Mouse (Mus musculus) lung, embryonic 14.5 days (tissue): ENCODE measurements around the gene Abcd2. TPM values are rescaled to one million over a fixed set of nuclear protein-coding genes. Genes with fewer than 3 reads are reported as not detected.
A peak's percentile ranks its signal among the peaks of the same experiment; 100 is the strongest.

ENCODE experiments used
- ATAC-seq: fragments of 200-750 bp; cut with Nextera tagmentation; 2 replicates; pipeline ENCODE4 v1.8.0; 2017; ENCODE audit warnings: mild to moderate bottlenecking, moderate TSS enrichment, moderate library complexity; ENCODE audit not compliant: insufficient read depth
- DNase-seq: peaks from one replicate; pipeline ENCODE4 v3.0.0-alpha.2; 2015
- H3K27ac ChIP-seq: fragments of 300-500 bp; sonication (generic); 2 replicates; pipeline ENCODE4 v1.5.1; 2014; ENCODE audit warnings: low read depth, mild to moderate bottlenecking, moderate library complexity
- H3K27me3 ChIP-seq: fragments of 300-500 bp; sonication (generic); 2 replicates; pipeline ENCODE4 v1.6.1; 2014; ENCODE audit warnings: low read length, control low read depth; ENCODE audit not compliant: insufficient read depth
- H3K36me3 ChIP-seq: fragments of 300-500 bp; sonication (generic); 2 replicates; pipeline ENCODE4 v1.6.1; 2014; ENCODE audit warnings: control low read depth; ENCODE audit not compliant: insufficient read depth
- H3K4me1 ChIP-seq: fragments of 300-500 bp; sonication (generic); 2 replicates; pipeline ENCODE4 v1.6.1; 2014; ENCODE audit warnings: antibody characterized with exemption, control low read depth; ENCODE audit not compliant: insufficient read depth
- H3K4me2 ChIP-seq: fragments of 300-500 bp; sonication (generic); 2 replicates; pipeline ENCODE4 v1.6.1; 2014; ENCODE audit warnings: mild to moderate bottlenecking
- H3K4me3 ChIP-seq: fragments of 300-500 bp; sonication (generic); 2 replicates; pipeline ENCODE4 v1.5.1; 2014; ENCODE audit warnings: low read depth, low read length
- H3K9ac ChIP-seq: fragments of 300-500 bp; sonication (generic); 2 replicates; pipeline ENCODE4 v1.6.1; 2014
- H3K9me3 ChIP-seq: fragments of 300-500 bp; sonication (generic); 2 replicates; pipeline ENCODE4 v1.6.1; 2016; ENCODE audit warnings: low read depth, low read length, control low read depth
- CTCF ChIP-seq: IDR thresholded peaks from 2 replicates; pipeline ENCODE4 v1.5.1; 2016; ENCODE audit warnings: antibody characterized with exemption, low read depth
- WGBS: fragments of 180-500 bp; shearing (Covaris S2); extraction: QIAGEN DNeasy Blood & Tissue Kit; methylation state at CpG from one replicate; pipeline ENCODE4 v1.1.7; 2014; 5-methylcytosine and 5-hydroxymethylcytosine counted together
- polyA plus RNA-seq: library from polyadenylated mRNA; unstranded; fragments of >200 nt; fragmentation: Nextera tagmentation; extraction: Ambion mirVana; gene quantifications from 2 replicates; pipeline ENCODE4 v1.2.1, GENCODE M21; 2014

The Abcd2 gene
- 2.5 and 2.9 TPM in 2 replicates for polyA plus RNA-seq

- DNase-seq (peak; percentile 91), ATAC-seq (peak; percentile 98)
- Histone ChIP-seq H3K4me3 (peak within 1 kb of the TSS; percentile 43), H3K9me3 (no peaks in the 10 kb centered on the region), H3K4me2 (peak within 1 kb of the TSS; percentile 80), H3K27ac (peak within 1 kb of the TSS; percentile 87), H3K27me3 (no peaks in the 10 kb centered on the region), H3K36me3 (no peaks in the 10 kb centered on the region), H3K4me1 (no peaks in the 10 kb centered on the region), H3K9ac (peak within 1 kb of the TSS; percentile 49)
- under 1% methylated on average over 22 of the region's 22 CpGs for WGBS
- no peak for TF ChIP-seq CTCF
Observed at GRCm38 (mm10) chr15:91191412-91192222, at the start of gene Abcd2. Gene Abcd2, minus strand, starts transcription at chr15:91191799.

GRCm38 (mm10) chr15:91240683-91241335 lies 49.2 kb upstream of the Abcd2 start:
- Histone ChIP-seq H3K4me3 (no peak overlapping the region), H3K36me3 (no peaks in the 10 kb centered on the region), H3K27me3 (no peaks in the 10 kb centered on the region), H3K4me1 (no peaks in the 10 kb centered on the region), H3K9me3 (no peaks in the 10 kb centered on the region), H3K27ac (no peak overlapping the region), H3K9ac (no peak overlapping the region), H3K4me2 (no peak overlapping the region)
- ATAC-seq (no peak), DNase-seq (no peak)
- 82% methylated on average over 3 of the region's 3 CpGs for WGBS
- TF ChIP-seq CTCF, result no peak

- no peak overlapping the region for H3K27ac ChIP-seq
- H3K4me3 ChIP-seq, result no peak overlapping the region
- no peaks in the 10 kb centered on the region for H3K36me3 ChIP-seq
- no peak for TF ChIP-seq CTCF
- DNase-seq (no peak), ATAC-seq (no peak)
- no peak overlapping the region for H3K4me2 ChIP-seq
- no peak overlapping the region for H3K9ac ChIP-seq
- H3K27me3 ChIP-seq, result no peaks in the 10 kb centered on the region
- H3K9me3 ChIP-seq, result no peaks in the 10 kb centered on the region
- WGBS, result 83% methylated on average over 5 of the region's 5 CpGs
- H3K4me1 ChIP-seq, result no peaks in the 10 kb centered on the region
Observed at GRCm38 (mm10) chr15:91237294-91237693, 45.7 kb upstream of the Abcd2 start.

- DNase-seq (no peak), ATAC-seq (no peak)
- Histone ChIP-seq H3K9me3 (no peaks in the 10 kb centered on the region), H3K4me1 (no peaks in the 10 kb centered on the region), H3K4me3 (no peak overlapping the region), H3K36me3 (no peaks in the 10 kb centered on the region), H3K4me2 (no peak overlapping the region), H3K27me3 (no peaks in the 10 kb centered on the region), H3K9ac (no peak overlapping the region), H3K27ac (no peak overlapping the region)
- no peak for TF ChIP-seq CTCF
- 86% methylated on average over 5 of the region's 5 CpGs for WGBS
Observed at GRCm38 (mm10) chr15:91206518-91206917, 14.9 kb upstream of the Abcd2 start.

GRCm38 (mm10) chr15:91203521-91203920 lies 11.9 kb upstream of the Abcd2 start:
- H3K4me3 ChIP-seq, result no peak overlapping the region
- H3K4me2 ChIP-seq, result no peak overlapping the region
- DNase-seq (no peak), ATAC-seq (no peak)
- no peaks in the 10 kb centered on the region for H3K4me1 ChIP-seq
- no peak overlapping the region for H3K9ac ChIP-seq
- 76% methylated on average over 3 of the region's 3 CpGs for WGBS
- H3K36me3 ChIP-seq, result no peaks in the 10 kb centered on the region
- no peak overlapping the region for H3K27ac ChIP-seq
- no peak for TF ChIP-seq CTCF
- H3K27me3 ChIP-seq, result no peaks in the 10 kb centered on the region
- no peaks in the 10 kb centered on the region for H3K9me3 ChIP-seq

GRCm38 (mm10) chr15:91202486-91202885 lies 10.9 kb upstream of the Abcd2 start:
- no peak overlapping the region for H3K4me2 ChIP-seq
- no peak overlapping the region for H3K9ac ChIP-seq
- no peaks in the 10 kb centered on the region for H3K36me3 ChIP-seq
- 94% methylated on average over 1 of the region's 1 CpGs for WGBS
- no peaks in the 10 kb centered on the region for H3K27me3 ChIP-seq
- no peaks in the 10 kb centered on the region for H3K4me1 ChIP-seq
- no peak for ATAC-seq
- no peaks in the 10 kb centered on the region for H3K9me3 ChIP-seq
- H3K27ac ChIP-seq, result no peak overlapping the region
- DNase-seq, result no peak
- no peak overlapping the region for H3K4me3 ChIP-seq
- TF ChIP-seq CTCF, result no peak

GRCm38 (mm10) chr15:91200833-91201232 lies 9.2 kb upstream of the Abcd2 start:
- DNase-seq (no peak), ATAC-seq (no peak)
- Histone ChIP-seq H3K9me3 (no peaks in the 10 kb centered on the region), H3K4me3 (no peak overlapping the region), H3K4me2 (no peak overlapping the region), H3K9ac (no peak overlapping the region), H3K36me3 (no peaks in the 10 kb centered on the region), H3K4me1 (no peaks in the 10 kb centered on the region), H3K27me3 (no peaks in the 10 kb centered on the region), H3K27ac (no peak overlapping the region)
- 83% methylated on average over 1 of the region's 1 CpGs for WGBS
- no peak for TF ChIP-seq CTCF
